Mouse (Mus musculus): Measurements from ENCODE around the gene Pprc1.

Pprc1 gene

GRCm38 (mm10) chr19:46044271-46044992 lies at the start of gene Pprc1:
Gene Pprc1 (plus strand): TSS chr19:46044886.
- CTCF ChIA-PET, result no interaction called here

GRCm38 (mm10) chr19:45997365-45997764 lies 47.3 kb upstream of the Pprc1 start:
- CTCF ChIA-PET, result no interaction called here

- CTCF ChIA-PET, result interaction anchor here (0.6 to 0.7 kb wide), 2 partner anchors 12 to 222 kb away, joined by 12 to 14 read pairs; no protein-coding TSS in a partner anchor
Measured at GRCm38 (mm10) chr19:45997785-45998693, 46.6 kb upstream of the Pprc1 start, which contains the start of gene Armh3. Gene Armh3 (minus strand): TSS chr19:45998488.

- CTCF ChIA-PET, result interaction anchor here (0.6 to 0.7 kb wide), 2 partner anchors 12 to 223 kb away, joined by 12 to 14 read pairs; no protein-coding TSS in a partner anchor
Measured at GRCm38 (mm10) chr19:45998694-45999217, 45.9 kb upstream of the Pprc1 start.

- CTCF ChIA-PET, result no interaction called here
Measured at GRCm38 (mm10) chr19:45999378-45999777, 45.3 kb upstream of the Pprc1 start.

GRCm38 (mm10) chr19:46002279-46002678 lies 42.4 kb upstream of the Pprc1 start:
- CTCF ChIA-PET, result no interaction called here

- CTCF ChIA-PET, result interaction anchor here (0.6 kb wide), 1 partner anchor 11 kb away, joined by 4 read pairs; no protein-coding TSS in a partner anchor
Measured at GRCm38 (mm10) chr19:46003371-46004226, 41.1 kb upstream of the Pprc1 start, which contains the start of gene Hps6. Gene Hps6 (plus strand): TSS chr19:46003508.

- CTCF ChIA-PET, result no interaction called here
Measured at GRCm38 (mm10) chr19:46004814-46005466, 39.7 kb upstream of the Pprc1 start.

GRCm38 (mm10) chr19:46005680-46006079 lies 39.0 kb upstream of the Pprc1 start:
- CTCF ChIA-PET, result no interaction called here

GRCm38 (mm10) chr19:46014572-46015178 lies 30.0 kb upstream of the Pprc1 start:
- CTCF ChIA-PET, result interaction anchor here (0.6 to 0.7 kb wide), 5 partner anchors 12 to 225 kb away, joined by 3 to 5 read pairs (median 3); no protein-coding TSS in a partner anchor

GRCm38 (mm10) chr19:46016023-46016422 lies 28.7 kb upstream of the Pprc1 start:
- CTCF ChIA-PET, result no interaction called here

GRCm38 (mm10) chr19:46024959-46025358 lies 19.7 kb upstream of the Pprc1 start:
- CTCF ChIA-PET, result no interaction called here

GRCm38 (mm10) chr19:46026567-46026966 lies 18.1 kb upstream of the Pprc1 start:
- CTCF ChIA-PET, result interaction anchor here (0.6 kb wide), 1 partner anchor 13 kb away, joined by 3 read pairs; no protein-coding TSS in a partner anchor

GRCm38 (mm10) chr19:46028747-46029320 lies 15.9 kb upstream of the Pprc1 start:
- CTCF ChIA-PET, result no interaction called here

GRCm38 (mm10) chr19:46029652-46030051 lies 15.0 kb upstream of the Pprc1 start:
- CTCF ChIA-PET, result interaction anchor here (0.7 kb wide), 1 partner anchor 22 kb away, joined by 10 read pairs; no protein-coding TSS in a partner anchor

- CTCF ChIA-PET, result interaction anchor here (0.6 kb wide), 1 partner anchor 10 kb away, joined by 6 read pairs; no protein-coding TSS in a partner anchor
Measured at GRCm38 (mm10) chr19:46030196-46030983, 14.3 kb upstream of the Pprc1 start.

- CTCF ChIA-PET, result no interaction called here
Measured at GRCm38 (mm10) chr19:46031689-46032432, 12.8 kb upstream of the Pprc1 start.

Measured in spleen, embryonic (tissue).